Mouse (Mus musculus): Measurements from ENCODE around the gene Zdhhc20.
A peak's percentile ranks its signal among the peaks of the same experiment; 100 is the strongest.

Zdhhc20 gene

GRCm38 (mm10) chr14:57820839-57821238 lies 69.2 kb downstream of the Zdhhc20 start:
- DNase-seq, result no peak

- no peak for DNase-seq
These were observed 78.2 kb downstream of the Zdhhc20 start for GRCm38 (mm10) chr14:57811844-57812243.

- no peak for DNase-seq
These were observed 79.2 kb downstream of the Zdhhc20 start for GRCm38 (mm10) chr14:57810886-57811285.

- peak in 1 of 2 experiments; percentile 39 for DNase-seq
These were observed 81.5 kb downstream of the Zdhhc20 start for GRCm38 (mm10) chr14:57808558-57808957.

GRCm38 (mm10) chr14:57803731-57804130 lies 86.3 kb downstream of the Zdhhc20 start:
- DNase-seq, result no peak

GRCm38 (mm10) chr14:57797991-57798931 lies 91.8 kb downstream of the Zdhhc20 start, which contains the start of gene Sap18:
Gene Sap18 (plus strand): TSS chr14:57798180.
- peak; percentile 98 to 99 for DNase-seq

- peak; percentile 5 to 9 for DNase-seq
These were observed 92.5 kb downstream of the Zdhhc20 start for GRCm38 (mm10) chr14:57797551-57797950.

GRCm38 (mm10) chr14:57791171-57791570 lies 98.9 kb downstream of the Zdhhc20 start:
- no peak for DNase-seq

GRCm38 (mm10) chr14:57789759-57790158 lies 100.3 kb downstream of the Zdhhc20 start:
- DNase-seq, result no peak

GRCm38 (mm10) chr14:57789311-57789710 lies 100.8 kb downstream of the Zdhhc20 start:
- DNase-seq, result no peak

- DNase-seq, result no peak
These were observed 102.7 kb downstream of the Zdhhc20 start for GRCm38 (mm10) chr14:57787406-57787805.
